Mouse (Mus musculus): ENCODE measurements around the gene Fancm. TPM values are rescaled to one million over a fixed set of nuclear protein-coding genes. Genes with fewer than 3 reads are reported as not detected.
"Not testable (repeated sequence)": the region's sequence is repeated elsewhere in the genome, so short reads cannot be mapped to it uniquely, and the experiment has no call there.

The Fancm gene
- total RNA-seq, 2 experiments from 2014 or later, result 12.8 to 13.7 TPM

- DNase-seq (ENCODE audit: low spot score in 2 of 2), result peak in 1 of 2 experiments; percentile 13
These were observed 43.6 kb downstream of the Fancm start for GRCm38 (mm10) chr12:65118968-65119367.

DNA sequence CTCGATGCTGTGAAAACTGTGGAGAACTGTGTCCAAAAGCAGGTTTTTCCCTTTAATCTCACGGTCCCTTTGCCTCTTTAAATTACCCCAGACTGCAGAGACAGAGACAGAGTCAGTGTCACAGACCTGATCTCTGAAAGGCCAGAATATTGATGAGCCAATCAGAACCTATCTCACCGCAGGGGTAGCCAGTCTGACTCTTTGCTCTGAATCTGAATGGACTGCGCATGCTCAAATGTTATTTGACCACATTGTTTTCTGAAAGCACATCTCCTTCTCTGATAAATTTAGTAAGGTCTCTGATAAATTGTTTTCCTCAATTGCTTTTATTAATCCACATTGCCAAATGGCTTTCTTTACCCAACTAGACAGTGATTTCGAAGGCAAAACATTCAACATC is 44.0 kb downstream of the Fancm start:
- DNase-seq (ENCODE audit: low spot score in 2 of 2), result no peak

- not testable (repeated sequence) for DNase-seq (ENCODE audit: low spot score in 2 of 2)
These were observed 60.7 kb downstream of the Fancm start for GRCm38 (mm10) chr12:65136121-65136520.

DNA sequence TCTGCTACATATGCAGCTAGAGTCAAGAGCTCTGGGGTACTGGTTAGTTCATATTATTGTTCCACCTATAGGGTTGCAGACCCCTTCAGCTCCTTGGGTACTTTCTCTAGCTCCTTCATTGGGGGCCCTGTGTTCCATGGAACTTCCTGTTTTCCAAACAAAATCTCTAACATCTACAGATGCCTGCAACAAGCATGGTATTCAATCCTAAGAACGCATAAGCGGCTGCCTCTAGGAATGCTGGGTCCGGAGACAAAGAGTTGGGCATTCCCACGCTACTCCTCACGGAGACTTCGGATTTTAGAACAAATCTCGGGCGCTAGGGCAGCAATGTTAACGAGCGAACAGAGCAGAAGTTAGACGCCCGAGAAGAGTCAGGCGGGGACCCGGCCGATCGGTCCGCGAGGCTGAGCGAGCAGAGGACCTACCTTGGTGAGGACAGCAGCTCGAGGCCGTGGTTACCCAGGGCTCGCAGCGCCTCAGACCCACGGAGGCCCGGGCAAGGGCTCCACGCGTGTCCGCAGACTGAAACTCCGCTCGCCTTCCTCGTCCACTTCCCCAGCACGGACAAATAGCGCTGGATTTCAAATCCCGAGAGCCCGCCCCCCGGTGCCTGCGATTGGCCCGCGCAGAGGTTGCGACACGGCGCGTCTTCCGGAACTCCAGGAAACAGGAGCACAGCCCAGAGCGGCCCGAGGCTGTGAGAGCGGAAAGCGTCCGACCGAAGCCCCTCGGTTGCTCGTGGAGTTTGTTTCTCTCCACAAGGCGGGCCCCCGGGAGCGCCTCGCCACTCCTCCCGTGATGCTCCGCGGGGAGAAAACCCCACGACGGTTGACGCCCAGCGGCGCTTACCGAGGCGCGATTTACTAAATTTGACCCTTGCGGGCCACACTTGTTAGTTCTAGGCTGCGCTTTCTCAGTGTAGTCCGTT is 96.9 kb downstream of the Fancm start, which contains the start of gene Mis18bp1:
TSS of gene Mis18bp1 (minus strand) at position 584 of the 931 bp plus-strand sequence.
- peak; percentile 94 to 96 for DNase-seq (ENCODE audit: low spot score in 2 of 2)

- DNase-seq (ENCODE audit: low spot score in 2 of 2), result peak; percentile 55 to 67
These were observed 97.6 kb downstream of the Fancm start for GRCm38 (mm10) chr12:65172959-65173358.

DNA sequence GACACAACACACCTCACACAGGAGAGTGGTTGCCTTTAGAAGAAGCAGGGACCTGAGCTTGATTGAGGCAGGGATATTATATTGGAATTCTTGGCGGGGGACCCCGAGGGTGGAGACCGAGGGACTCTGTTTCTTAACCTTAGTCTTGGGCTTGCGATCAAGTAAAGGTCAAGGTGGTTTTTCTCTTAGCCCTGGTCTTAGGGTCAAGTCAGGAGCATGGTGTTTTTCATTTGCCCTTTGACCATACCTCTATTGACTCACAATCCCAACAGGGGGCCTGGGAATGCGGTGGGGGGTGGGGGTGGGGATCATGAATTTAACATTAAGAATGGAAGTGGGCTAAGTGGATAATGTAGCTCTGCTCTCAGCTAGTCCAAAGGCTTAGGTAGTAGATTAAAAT is 98.3 kb downstream of the Fancm start:
- DNase-seq (ENCODE audit: low spot score in 2 of 2), result no peak

Other genes starting within 250 kb of the Fancm start
- gene Gm527, start 157.7 kb upstream of the Fancm start, total RNA-seq (2021), result 10 to 100 TPM; 13.5 to 14.7 TPM
- 10 to 100 TPM; 23.9 to 24.8 TPM for gene Klhl28, start 110.1 kb upstream of the Fancm start, total RNA-seq (2021)
- 10 to 100 TPM; 34.1 to 36.1 TPM for gene Togaram1, start 109.8 kb upstream of the Fancm start, total RNA-seq (2021)
- gene Prpf39, start 39.3 kb upstream of the Fancm start, total RNA-seq (2021), result 10 to 100 TPM; 45.3 to 48.7 TPM
- gene Fkbp3, start 1.6 kb upstream of the Fancm start, total RNA-seq (2021), result 100 to 1,000 TPM; 174 to 193 TPM
- gene Mis18bp1, start 97.0 kb downstream of the Fancm start, total RNA-seq (2021), result 1 to 10 TPM; 2.1 to 3.0 TPM
- gene Wdr20rt, start 149.9 kb downstream of the Fancm start, total RNA-seq (2021), result not detected

Measured in layer of hippocampus, postnatal 10 days (tissue).